Mouse (Mus musculus): ENCODE results near the gene St3gal4. TPM values are rescaled to one million over a fixed set of nuclear protein-coding genes. Genes with fewer than 3 reads are reported as not detected.
A peak's percentile ranks its signal among the peaks of the same experiment; 100 is the strongest.

Gene St3gal4
- total RNA-seq, 2 experiments from 2014 or later = 24.4 to 25.2 TPM

- DNase-seq (ENCODE audit: extremely low spot score in 1 of 2, low spot score in 2 of 2) = peak; percentile 5 to 6
- H3K4me3 ChIP-seq = no peak overlapping the region
- H3K27ac ChIP-seq = no peak overlapping the region
- intact Hi-C loops (cut with DNase I) = no loop called here
- no peak for TF ChIP-seq CTCF (IDR thresholded peaks at IDR 0.05)
Observed at GRCm38 (mm10) chr9:35052671-35053070, 66.4 kb downstream of the St3gal4 start.

GRCm38 (mm10) chr9:35051666-35052065, 67.4 kb downstream of the St3gal4 start:
- H3K4me3 ChIP-seq = no peak overlapping the region
- peak in 1 of 2 experiments; percentile 5 for DNase-seq (ENCODE audit: extremely low spot score in 1 of 2, low spot score in 2 of 2)
- no peak overlapping the region for H3K27ac ChIP-seq
- intact Hi-C loops (cut with DNase I) = no loop called here
- TF ChIP-seq CTCF (IDR thresholded peaks at IDR 0.05) = no peak

- intact Hi-C loops (cut with DNase I) = no loop called here
- peak; percentile 4 to 7 for DNase-seq (ENCODE audit: extremely low spot score in 1 of 2, low spot score in 2 of 2)
- Histone ChIP-seq H3K4me3 (no peak overlapping the region), H3K27ac (no peak overlapping the region)
- TF ChIP-seq CTCF (IDR thresholded peaks at IDR 0.05) = no peak
Observed at GRCm38 (mm10) chr9:35050701-35051454, 68.2 kb downstream of the St3gal4 start.

- peak in 1 of 2 experiments; percentile 3 for DNase-seq (ENCODE audit: extremely low spot score in 1 of 2, low spot score in 2 of 2)
- intact Hi-C loops (cut with DNase I) = loop anchor here (10.0 kb wide), 1 partner anchor 495 kb away; no protein-coding TSS in a partner anchor
- TF ChIP-seq CTCF (IDR thresholded peaks at IDR 0.05) = no peak
- Histone ChIP-seq H3K27ac (no peak overlapping the region), H3K4me3 (no peak overlapping the region)
Observed at GRCm38 (mm10) chr9:35049891-35050527, 69.1 kb downstream of the St3gal4 start.

- intact Hi-C loops (cut with DNase I) = loop anchor here (10.0 kb wide), 1 partner anchor 496 kb away; no protein-coding TSS in a partner anchor
- no peak for DNase-seq (ENCODE audit: extremely low spot score in 1 of 2, low spot score in 2 of 2)
- Histone ChIP-seq H3K4me3 (no peak overlapping the region), H3K27ac (no peak overlapping the region)
- TF ChIP-seq CTCF (IDR thresholded peaks at IDR 0.05) = no peak
Observed at GRCm38 (mm10) chr9:35048449-35048848, 70.6 kb downstream of the St3gal4 start.

- H3K27ac ChIP-seq = no peak overlapping the region
- intact Hi-C loops (cut with DNase I) = loop anchor here (10.0 kb wide), 1 partner anchor 499 kb away; no protein-coding TSS in a partner anchor
- peak in 1 of 2 experiments; percentile 13 for DNase-seq (ENCODE audit: extremely low spot score in 1 of 2, low spot score in 2 of 2)
Observed at GRCm38 (mm10) chr9:35045756-35046155, 73.3 kb downstream of the St3gal4 start.

GRCm38 (mm10) chr9:35045031-35045531, 74.0 kb downstream of the St3gal4 start:
- no peak for DNase-seq (ENCODE audit: extremely low spot score in 1 of 2, low spot score in 2 of 2)
- H3K27ac ChIP-seq = no peak overlapping the region
- H3K4me3 ChIP-seq = no peak overlapping the region
- intact Hi-C loops (cut with DNase I) = loop anchor here (10.0 kb wide), 1 partner anchor 500 kb away; no protein-coding TSS in a partner anchor
- TF ChIP-seq CTCF (IDR thresholded peaks at IDR 0.05) = no peak

More at GRCm38 (mm10) chr9:35045756-35046155, 73.3 kb downstream of the St3gal4 start:
- TF ChIP-seq CTCF (IDR thresholded peaks at IDR 0.05) = no peak
- no peak overlapping the region for H3K4me3 ChIP-seq

- no peak for DNase-seq (ENCODE audit: extremely low spot score in 1 of 2, low spot score in 2 of 2)
- intact Hi-C loops (cut with DNase I) = loop anchor here (10.0 kb wide), 1 partner anchor 500 kb away; no protein-coding TSS in a partner anchor
- Histone ChIP-seq H3K27ac (no peak overlapping the region), H3K4me3 (no peak overlapping the region)
- TF ChIP-seq CTCF (IDR thresholded peaks at IDR 0.05) = no peak
Observed at GRCm38 (mm10) chr9:35044458-35044857, 74.6 kb downstream of the St3gal4 start.

GRCm38 (mm10) chr9:35043619-35044018, 75.4 kb downstream of the St3gal4 start:
- no peak for DNase-seq (ENCODE audit: extremely low spot score in 1 of 2, low spot score in 2 of 2)
- intact Hi-C loops (cut with DNase I) = loop anchor here (10.0 kb wide), 1 partner anchor 501 kb away; no protein-coding TSS in a partner anchor
- Histone ChIP-seq H3K4me3 (no peak overlapping the region), H3K27ac (no peak overlapping the region)
- no peak for TF ChIP-seq CTCF (IDR thresholded peaks at IDR 0.05)

- no peak for TF ChIP-seq CTCF (IDR thresholded peaks at IDR 0.05)
- no peak overlapping the region for H3K27ac ChIP-seq
- no peak for DNase-seq (ENCODE audit: extremely low spot score in 1 of 2, low spot score in 2 of 2)
- intact Hi-C loops (cut with DNase I) = loop anchor here (10.0 kb wide), 1 partner anchor 503 kb away; no protein-coding TSS in a partner anchor
- H3K4me3 ChIP-seq = no peak overlapping the region
Observed at GRCm38 (mm10) chr9:35041493-35041892, 77.6 kb downstream of the St3gal4 start.

GRCm38 (mm10) chr9:35039846-35040245, 79.2 kb downstream of the St3gal4 start:
- TF ChIP-seq CTCF (IDR thresholded peaks at IDR 0.05) = no peak
- intact Hi-C loops (cut with DNase I) = loop anchor here (10.0 kb wide), 1 partner anchor 505 kb away; no protein-coding TSS in a partner anchor

More at GRCm38 (mm10) chr9:35039846-35040245, 79.2 kb downstream of the St3gal4 start:
- Histone ChIP-seq H3K27ac (no peak overlapping the region), H3K4me3 (no peak overlapping the region)
- DNase-seq (ENCODE audit: extremely low spot score in 1 of 2, low spot score in 2 of 2) = no peak

Measured in left cerebral cortex, adult 2 months (tissue).